Mouse (Mus musculus) kidney, adult 2 months (tissue): Measurements from ENCODE around the gene Gm20671.

Source experiments
- CTCF ChIP-seq: fragments of 200-500 bp; conservative IDR thresholded peaks from 2 replicates; pipeline ENCODE4 v1.5.1; 2011; ENCODE audit warnings: low read depth, mild to moderate bottlenecking, control low read depth, low read length, moderate library complexity, mixed read lengths; ENCODE audit not compliant: insufficient read depth, insufficient read length
- POLR2A ChIP-seq: fragments of 200-500 bp; IDR thresholded peaks from one replicate; pipeline ENCODE4 v1.6.1; 2011; ENCODE audit warnings: low read depth, low read length, control low read depth

- TF ChIP-seq CTCF (no peak), POLR2A (no peak)
Measured at GRCm38 (mm10) chr5:32784726-32785125, 42.2 kb downstream of the Gm20671 start.
